Mouse (Mus musculus) T-helper 2 cell (primary cell): ENCODE results near the gene Spg7.

ENCODE experiments used
- in situ Hi-C: fragments of 300-600 bp; cut with MboI, MseI; formaldehyde crosslinking; loops from one replicate; pipeline ENCODE4 v1.15.1; 2025; ENCODE audit warnings: high pct_unique_total_duplicates

Spg7 gene

GRCm38 (mm10) chr8:123041008-123041773 lies 21.6 kb upstream of the Spg7 start:
- in situ Hi-C loops: no loop called here

- in situ Hi-C loops: no loop called here
Observed at GRCm38 (mm10) chr8:123041774-123042105, 21.0 kb upstream of the Spg7 start.

- in situ Hi-C loops: no loop called here
Observed at GRCm38 (mm10) chr8:123042158-123042973, 20.4 kb upstream of the Spg7 start, which contains the start of gene Ankrd11. Ankrd11 (minus strand) TSS chr8:123042277.

- in situ Hi-C loops: no loop called here
Observed at GRCm38 (mm10) chr8:123042974-123043625, 19.6 kb upstream of the Spg7 start.

GRCm38 (mm10) chr8:123043941-123044340 lies 18.8 kb upstream of the Spg7 start:
- in situ Hi-C loops: no loop called here

GRCm38 (mm10) chr8:123044743-123045425 lies 17.9 kb upstream of the Spg7 start:
- in situ Hi-C loops: loop anchor here (5.0 kb wide), 1 partner anchor 57 kb away; the partner anchor contains the start of gene Rpl13

- in situ Hi-C loops: loop anchor here (5.0 kb wide), 1 partner anchor 56 kb away; the partner anchor contains the start of gene Rpl13
Observed at GRCm38 (mm10) chr8:123046706-123047105, 16.0 kb upstream of the Spg7 start.

GRCm38 (mm10) chr8:123047827-123048226 lies 14.9 kb upstream of the Spg7 start:
- in situ Hi-C loops: loop anchor here (5.0 kb wide), 1 partner anchor 54 kb away; the partner anchor contains the start of gene Rpl13

GRCm38 (mm10) chr8:123048402-123048801 lies 14.3 kb upstream of the Spg7 start:
- in situ Hi-C loops: loop anchor here (5.0 kb wide), 1 partner anchor 54 kb away; the partner anchor contains the start of gene Rpl13

- in situ Hi-C loops: no loop called here
Observed at GRCm38 (mm10) chr8:123051458-123051857, 11.3 kb upstream of the Spg7 start.

GRCm38 (mm10) chr8:123064072-123064471 lies 1.3 kb downstream of the Spg7 start:
- in situ Hi-C loops: no loop called here

- in situ Hi-C loops: no loop called here
Observed at GRCm38 (mm10) chr8:123064809-123065213, 2.1 kb downstream of the Spg7 start.

- in situ Hi-C loops: no loop called here
Observed at GRCm38 (mm10) chr8:123065214-123066100, 2.7 kb downstream of the Spg7 start.

- in situ Hi-C loops: no loop called here
Observed at GRCm38 (mm10) chr8:123066101-123066683, 3.5 kb downstream of the Spg7 start.

GRCm38 (mm10) chr8:123071176-123071575 lies 8.4 kb downstream of the Spg7 start:
- in situ Hi-C loops: no loop called here

- in situ Hi-C loops: no loop called here
Observed at GRCm38 (mm10) chr8:123077213-123077612, 14.5 kb downstream of the Spg7 start.

- in situ Hi-C loops: no loop called here
Observed at GRCm38 (mm10) chr8:123082993-123083392, 20.3 kb downstream of the Spg7 start.

GRCm38 (mm10) chr8:123083610-123084009 lies 20.9 kb downstream of the Spg7 start:
- in situ Hi-C loops: no loop called here

GRCm38 (mm10) chr8:123087289-123087688 lies 24.5 kb downstream of the Spg7 start:
- in situ Hi-C loops: no loop called here

- in situ Hi-C loops: no loop called here
Observed at GRCm38 (mm10) chr8:123097216-123097615, 34.5 kb downstream of the Spg7 start.
